Mouse (Mus musculus) cerebellum, adult 2 months (tissue): ENCODE measurements around the gene Dppa1.

ENCODE experiments used
- CTCF ChIP-seq: fragments of 200-500 bp; IDR thresholded peaks from 2 replicates; pipeline ENCODE4 v1.5.1; 2011; ENCODE audit warnings: low read depth, mild to moderate bottlenecking, control low read depth, low read length, moderate library complexity, borderline replicate concordance; ENCODE audit not compliant: insufficient read depth
- POLR2A ChIP-seq: fragments of 200-500 bp; IDR thresholded peaks from 2 replicates; pipeline ENCODE4 v1.6.1; 2011; ENCODE audit warnings: low read length, control low read depth, borderline replicate concordance; ENCODE audit not compliant: insufficient read depth

- TF ChIP-seq POLR2A (no peak), CTCF (no peak)
Observed at GRCm38 (mm10) chr11:46580428-46580827, 48.6 kb downstream of the Dppa1 start.
